Mouse (Mus musculus): ENCODE measurements around the gene Rbbp9. TPM values are rescaled to one million over a fixed set of nuclear protein-coding genes. Genes with fewer than 3 reads are reported as not detected.

Gene Rbbp9
- polyA plus RNA-seq, 1 experiment, result 36.1 TPM

- DNase-seq (ENCODE audit: low spot score), result no peak
Observed at GRCm38 (mm10) chr2:144502134-144502533, 48.5 kb downstream of the Rbbp9 start.

Other genes with a start within 250 kb of the Rbbp9 start
- gene Ovol2, start 218.7 kb downstream of the Rbbp9 start, polyA plus RNA-seq (2012; rRNA removed), result 4.9 and 5.7 TPM in 2 replicates
- gene Kat14, start 181.9 kb downstream of the Rbbp9 start, polyA plus RNA-seq (2012; rRNA removed), result 27.7 and 28.5 TPM in 2 replicates
- not detected in 2 replicates for gene Pet117, start 181.9 kb downstream of the Rbbp9 start, polyA plus RNA-seq (2012; rRNA removed)
- 2.1 and 2.7 TPM in 2 replicates for gene Dzank1, start 23.5 kb downstream of the Rbbp9 start, polyA plus RNA-seq (2012; rRNA removed)
- gene Polr3f, start 23.2 kb downstream of the Rbbp9 start, polyA plus RNA-seq (2012; rRNA removed), result 15.4 and 16.2 TPM in 2 replicates
- gene Sec23b, start 5.4 kb upstream of the Rbbp9 start, polyA plus RNA-seq (2012; rRNA removed), result 42.7 and 51.4 TPM in 2 replicates
- gene Smim26, start 43.2 kb upstream of the Rbbp9 start, polyA plus RNA-seq (2012; rRNA removed), result 53.9 and 61.6 TPM in 2 replicates
- 21.6 and 24.7 TPM in 2 replicates for gene Dtd1, start 49.0 kb upstream of the Rbbp9 start, polyA plus RNA-seq (2012; rRNA removed)

Data from urinary bladder, adult 2 months (tissue).